Mouse (Mus musculus): ENCODE results near the gene Pik3ap1.

DNA sequence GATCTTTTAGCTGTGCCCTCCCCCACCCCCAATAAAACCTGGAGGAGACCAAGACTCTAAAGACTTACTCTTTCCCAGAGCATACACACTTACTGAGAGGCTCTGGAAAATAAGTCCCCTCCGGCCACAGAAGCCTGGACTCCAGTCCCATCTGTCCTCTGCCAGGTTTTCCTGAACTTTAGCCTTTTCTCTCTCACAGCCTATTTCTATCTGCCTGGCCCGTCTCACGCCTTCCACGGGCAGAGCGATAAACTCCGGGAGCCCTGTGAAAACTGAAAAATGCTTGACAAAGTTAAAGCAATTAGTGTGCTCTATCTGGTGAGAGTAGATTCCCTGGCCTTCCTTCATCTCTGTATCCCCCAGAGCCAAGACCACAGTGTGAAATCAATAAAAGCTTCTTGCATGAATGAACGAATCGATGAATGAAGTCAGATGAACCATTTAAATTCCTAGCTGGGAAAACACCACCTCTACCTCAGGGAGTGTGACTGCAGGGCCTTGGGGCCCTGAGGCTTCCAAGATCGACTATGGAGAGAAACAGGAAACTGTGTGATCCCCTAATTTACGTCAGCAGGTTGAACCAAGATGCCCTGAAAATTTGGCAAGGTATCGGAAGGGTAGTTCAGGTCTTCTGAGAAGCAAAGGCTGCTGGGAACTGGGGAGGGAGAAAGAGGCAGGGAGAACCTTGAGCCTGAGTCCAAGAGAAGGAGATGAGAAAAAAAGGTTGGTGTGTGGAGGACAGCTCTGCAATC, 38.6 kb downstream of the Pik3ap1 start:
- no peak for TF ChIP-seq CTCF (IDR thresholded peaks at IDR 0.05; ENCODE audit: control insufficient read depth, insufficient read depth, low read length)
- TF ChIP-seq POLR2A (IDR thresholded peaks at IDR 0.05; ENCODE audit: borderline replicate concordance, control insufficient read depth, low read depth, low read length), result no peak

All from bone marrow, adult 2 months (tissue).